ENCODE assay signal across 20 mouse cellular contexts in genomic region chr1:36615188-36615587, GRCm38 (mm10). TPM values are rescaled to one million over a fixed set of nuclear protein-coding genes. Genes with fewer than 3 reads are reported as not detected.
A peak's percentile ranks its signal among the peaks of the same experiment; 100 is the strongest.
DNase-seq lines count a peak whose midpoint lies in the region; TF ChIP-seq lines count a peak whose summit lies in the region.
"Had no signal": no experiment of that assay in that cellular context is flagged by ENCODE, and none has a peak within 500 bp of the region (broad histone marks: within the 10 kb centered on the region; RNA-seq: fewer than 3 reads in every experiment).

No protein-coding gene starts in this region.

- no peak for DNase-seq in gastrocnemius, adult 2 months
- DNase-seq in gastrocnemius, postnatal 10 days = no peak
- DNase-seq in left cerebral cortex, postnatal 4 days = peak; percentile 42
- no peak for DNase-seq in left cerebral cortex, adult 11 months (ENCODE audit: low spot score)
- DNase-seq in right cerebral cortex, postnatal 14 days = peak; percentile 30
- no peak for DNase-seq in right cerebral cortex, postnatal 36 days (ENCODE audit: low spot score in 2 of 2)
- DNase-seq in testis, postnatal 10 days (ENCODE audit: low spot score) = no peak
- DNase-seq: adrenal gland, adult 2 months; cerebellum, postnatal 14 days; heart, postnatal 4 days; kidney, adult 18-20 months; kidney, postnatal 14 days; layer of hippocampus, postnatal 36 days; lung, adult 2 months; lung, postnatal 36 days; thymus, postnatal 25 days had no signal

- TF ChIP-seq CTCF in gastrocnemius, adult 2 months (IDR thresholded peaks at IDR 0.05) = no peak

- intact Hi-C loops in gastrocnemius, adult 2 months (cut with DNase I) = loop anchor here (5.0 kb wide), 1 partner anchor 68 kb away; the partner anchor contains the start of gene Ankrd39
- intact Hi-C loops in left cerebral cortex, postnatal 4 days (cut with DNase I) = no loop called here

- H3K4me3 ChIP-seq in gastrocnemius, adult 2 months = no peak overlapping the region
- H3K4me3 ChIP-seq: forebrain, embryonic 10.5 days; layer of hippocampus, adult 2 months; liver, embryonic 12.5 days; neural tube, embryonic 12.5 days had no signal

- peak overlapping the region; percentile 46 for H3K27ac ChIP-seq in gastrocnemius, adult 2 months
- H3K27ac ChIP-seq: forebrain, embryonic 10.5 days; layer of hippocampus, adult 2 months; liver, embryonic 12.5 days; neural tube, embryonic 12.5 days had no signal

RNA-seq across cellular contexts. Expression of gene Sema4c, which starts 57.0 kb away (rescaled TPM):
- total RNA-seq in gastrocnemius, adult 2 months (2021) = 10 to 100 TPM in 1 of 2 experiments, 1 to 10 TPM in 1; 6.8 to 10.0 TPM
- 10 to 100 TPM; 16.3 to 22.4 TPM for total RNA-seq in gastrocnemius, postnatal 10 days (2021)
- total RNA-seq in left cerebral cortex, postnatal 4 days (2021) = 10 to 100 TPM; 60.5 to 65.4 TPM

Comparison
In these comparisons a context has a peak if more than half of its experiments do, and no peak if none do; other contexts are left out.
1. DNase-seq: peak in left cerebral cortex, postnatal 4 days (single experiment) and right cerebral cortex, postnatal 14 days (single experiment); none in gastrocnemius, adult 2 months (single experiment), gastrocnemius, postnatal 10 days (single experiment), left cerebral cortex, adult 11 months (single experiment), right cerebral cortex, postnatal 36 days (0 of 2) and testis, postnatal 10 days (single experiment).